Mouse (Mus musculus): ENCODE measurements around the gene Ap2s1.

DNA sequence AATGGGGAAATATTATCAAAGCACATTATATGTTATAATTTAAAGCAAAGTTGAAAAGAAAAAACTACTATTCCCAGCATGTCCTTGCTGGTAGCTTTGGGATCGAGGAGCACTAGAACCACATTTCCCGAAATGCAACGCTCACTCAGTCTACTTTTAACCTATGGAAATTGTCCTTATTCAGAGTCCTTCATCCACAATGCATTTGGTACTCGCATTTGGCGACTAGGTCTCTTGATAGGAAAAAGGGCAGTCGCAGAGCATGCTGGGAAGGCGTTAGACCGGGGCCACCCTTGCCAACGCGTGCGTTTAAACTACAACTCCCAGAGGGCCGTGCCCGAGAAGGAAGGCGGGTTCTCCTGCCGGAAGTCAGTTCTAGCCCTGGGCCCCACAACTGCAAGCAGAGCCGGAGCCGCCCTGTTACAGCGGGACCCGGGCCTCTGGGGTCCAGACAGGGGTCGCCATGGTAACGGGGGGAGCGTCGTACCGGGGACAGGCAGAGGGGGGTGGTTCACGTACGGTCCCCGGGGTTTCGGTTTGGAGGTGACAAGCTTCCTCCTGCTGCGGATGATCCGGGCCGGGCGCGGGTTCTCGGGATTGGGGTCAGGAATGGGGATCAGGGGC, at the start of gene Ap2s1:
- TF ChIP-seq POLR2A (IDR thresholded peaks at IDR 0.05; ENCODE audit: extremely low read depth, insufficient read depth, low read length) (peak; percentile 64), CTCF (IDR thresholded peaks at IDR 0.05; ENCODE audit: extremely low read depth, insufficient read depth, low read length) (no peak)

Measured in cortical plate, adult 2 months (tissue).